Comparison of ENCODE assay signal across 14 mouse cellular contexts in the genomic region with DNA sequence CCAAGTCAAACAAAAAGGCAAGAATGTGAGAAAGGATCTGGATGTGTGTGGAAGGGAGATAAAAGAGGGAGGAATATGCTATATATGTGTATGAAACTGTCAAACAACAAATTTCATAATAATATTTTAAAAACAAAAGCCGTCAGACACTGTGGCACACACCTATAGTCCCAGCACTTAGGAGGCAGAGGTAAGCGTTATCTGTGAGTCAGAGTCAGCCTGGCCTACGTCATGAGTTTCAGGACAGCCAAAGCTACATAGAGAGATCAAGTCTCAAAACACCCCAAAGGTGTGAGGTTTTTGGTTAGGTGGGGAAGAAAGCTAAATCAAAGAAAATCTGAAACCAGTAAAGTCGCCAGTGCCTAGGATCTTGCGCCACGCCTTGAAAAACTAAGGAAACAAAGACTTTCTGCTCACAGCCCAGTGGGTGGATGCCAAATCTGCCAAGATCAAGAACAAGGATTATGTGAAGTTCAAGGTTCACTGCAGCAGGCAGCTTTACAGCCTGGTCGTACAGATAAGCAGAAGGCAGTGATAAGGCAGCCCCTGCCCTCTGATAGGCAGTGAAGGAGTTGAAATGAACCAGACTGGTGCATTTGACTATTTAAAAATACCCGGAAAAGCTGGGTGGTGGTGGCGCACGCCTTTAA. TPM values are rescaled to one million over a fixed set of nuclear protein-coding genes. Genes with fewer than 3 reads are reported as not detected.
DNase-seq lines count a peak whose midpoint lies in the region; ATAC-seq lines count a peak whose summit lies in the region.
"Had no signal": no experiment of that assay in that cellular context is flagged by ENCODE, and none has a peak within 500 bp of the region (broad histone marks: within the 10 kb centered on the region; RNA-seq: fewer than 3 reads in every experiment).

No protein-coding gene starts in this region.

- H3K4me2 ChIP-seq in liver, embryonic 16.5 days (ENCODE audit: low read depth, low read length): no peak overlapping the region
- no peak overlapping the region for H3K4me2 ChIP-seq in kidney, embryonic 16.5 days (replicated peaks; ENCODE audit: low read depth, low read length)
- H3K4me2 ChIP-seq: limb, embryonic 15.5 days had no signal

- H3K4me1 ChIP-seq in liver, embryonic 16.5 days (ENCODE audit: control insufficient read depth, low read depth, low read length): peaks cover 15% of the 10 kb centered on the region
- H3K4me1 ChIP-seq in kidney, embryonic 16.5 days (ENCODE audit: insufficient read depth, low read length): no peaks in the 10 kb centered on the region
- H3K4me1 ChIP-seq: hindbrain, embryonic 10.5 days; limb, embryonic 15.5 days had no signal

- H3K27me3 ChIP-seq in liver, embryonic 16.5 days (ENCODE audit: control insufficient read depth, insufficient read depth, low read depth, low read length): no peaks in the 10 kb centered on the region
- no peaks in the 10 kb centered on the region for H3K27me3 ChIP-seq in kidney, embryonic 16.5 days (ENCODE audit: insufficient read depth, low read length)
- H3K27me3 ChIP-seq: limb, embryonic 15.5 days had no signal

- peak; percentile 86 for ATAC-seq in erythroid progenitor cell, adult 5-6 weeks (replicated peaks; ENCODE audit: low FRiP score, poor library complexity, severe bottlenecking)
- peak; percentile 98 for ATAC-seq in liver, embryonic 16.5 days (ENCODE audit: low read depth)
- ATAC-seq in kidney, embryonic 16.5 days (ENCODE audit: low FRiP score, low TSS enrichment): no peak

- H3K9ac ChIP-seq in liver, embryonic 16.5 days (ENCODE audit: low read depth, low read length): no peak overlapping the region
- no peak overlapping the region for H3K9ac ChIP-seq in kidney, embryonic 16.5 days (replicated peaks; ENCODE audit: low read length)
- H3K9ac ChIP-seq: limb, embryonic 15.5 days had no signal

- H3K9me3 ChIP-seq in liver, embryonic 16.5 days (replicated peaks; ENCODE audit: control insufficient read depth, low read length): no peaks in the 10 kb centered on the region
- no peaks in the 10 kb centered on the region for H3K9me3 ChIP-seq in kidney, embryonic 16.5 days (ENCODE audit: low read length)
- H3K9me3 ChIP-seq: hindbrain, embryonic 10.5 days; limb, embryonic 15.5 days had no signal

- DNase-seq in 416B (ENCODE audit: low read depth) (peak; percentile 21), R1 (ENCODE audit: low read depth, low spot score) (peak; percentile 45)
- no peak for DNase-seq in thymus, postnatal 36 days
- no peak for DNase-seq in kidney, postnatal 36 days
- no peak for DNase-seq in thymus, postnatal 0 days (ENCODE audit: low spot score)
- DNase-seq: heart, adult 2 months had no signal

- no peak overlapping the region for H3K4me3 ChIP-seq in liver, embryonic 16.5 days (ENCODE audit: low read depth, low read length)
- no peak overlapping the region for H3K4me3 ChIP-seq in kidney, embryonic 16.5 days (ENCODE audit: low read length)
- H3K4me3 ChIP-seq: heart, adult 2 months; hindbrain, embryonic 10.5 days; limb, embryonic 15.5 days; myocyte had no signal

- H3K27ac ChIP-seq in liver, embryonic 16.5 days (ENCODE audit: low read length): 0 out of 2 replicates have a peak overlapping the region, but pooled peaks have one; percentile 13
- no peak overlapping the region for H3K27ac ChIP-seq in kidney, embryonic 16.5 days (ENCODE audit: low read length)
- H3K27ac ChIP-seq: heart, adult 2 months; hindbrain, embryonic 10.5 days; kidney, postnatal 0 days; limb, embryonic 15.5 days; macrophage had no signal

- WGBS in liver, embryonic 16.5 days (ENCODE audit: insufficient replicate concordance): 40% methylated on average over 10 of the region's 10 CpGs
- 86% methylated on average over 10 of the region's 10 CpGs for WGBS in kidney, embryonic 16.5 days

- 0 out of 2 replicates have a peak, but pooled peaks cover 2% of the 10 kb centered on the region for H3K36me3 ChIP-seq in liver, embryonic 16.5 days (ENCODE audit: control insufficient read depth, insufficient read depth)
- H3K36me3 ChIP-seq in kidney, embryonic 16.5 days (ENCODE audit: insufficient read depth, low read length): peaks cover 9% of the 10 kb centered on the region

RNA-seq across cellular contexts. Expression of gene Npepps, which starts 33.8 kb away (rescaled TPM):
- total RNA-seq in erythroid progenitor cell, adult 5-6 weeks (2015; ENCODE audit: low replicate concordance): 20.9 and 25.6 TPM in 2 replicates
- 9.4 and 32.2 TPM in 2 replicates for total RNA-seq in erythroid progenitor cell, adult 5-6 weeks (2017; ENCODE audit: low replicate concordance)
- 20.7 and 23.4 TPM in 2 replicates for polyA plus RNA-seq in liver, embryonic 16.5 days (2015; fragmentation: Nextera tagmentation; extraction: Ambion mirVana)
- 80.9 and 94.4 TPM in 2 replicates for polyA plus RNA-seq in kidney, embryonic 16.5 days (2015; fragmentation: Nextera tagmentation; extraction: Ambion mirVana)
- polyA plus RNA-seq in thymus, postnatal 0 days (2015; fragmentation: Nextera tagmentation; extraction: Ambion mirVana): 57.2 and 64.4 TPM in 2 replicates

RNA-seq across cellular contexts. Expression of gene Kpnb1, which starts 59.0 kb away (rescaled TPM):
- total RNA-seq in erythroid progenitor cell, adult 5-6 weeks (2015; ENCODE audit: low replicate concordance): 116 and 118 TPM in 2 replicates
- 267 and 391 TPM in 2 replicates for total RNA-seq in erythroid progenitor cell, adult 5-6 weeks (2017; ENCODE audit: low replicate concordance)
- polyA plus RNA-seq in liver, embryonic 16.5 days (2015; fragmentation: Nextera tagmentation; extraction: Ambion mirVana): 14.5 and 15.9 TPM in 2 replicates
- polyA plus RNA-seq in kidney, embryonic 16.5 days (2015; fragmentation: Nextera tagmentation; extraction: Ambion mirVana): 51.0 and 54.6 TPM in 2 replicates
- 37.0 and 39.8 TPM in 2 replicates for polyA plus RNA-seq in thymus, postnatal 0 days (2015; fragmentation: Nextera tagmentation; extraction: Ambion mirVana)

Comparison
In these comparisons a context has a peak if more than half of its experiments do, and no peak if none do; other contexts are left out.
1. DNase-seq: peak in 416B (single experiment) and R1 (single experiment); none in thymus, postnatal 36 days (0 of 2), kidney, postnatal 36 days (0 of 2) and thymus, postnatal 0 days (single experiment).